Mouse (Mus musculus): ENCODE measurements around the gene Hoxb13. TPM values are rescaled to one million over a fixed set of nuclear protein-coding genes. Genes with fewer than 3 reads are reported as not detected.

Hoxb13 gene
- polyA plus RNA-seq, 1 experiment = 0.10 TPM

- H3K79me2 ChIP-seq (ENCODE audit: control insufficient read depth, insufficient read depth) = no peaks in the 10 kb centered on the region
- peaks cover 81% of the 10 kb centered on the region for H3K27me3 ChIP-seq (ENCODE audit: control insufficient read depth, insufficient read depth, insufficient read length)
- no peak overlapping the region for H3K4me2 ChIP-seq (ENCODE audit: low read depth)
- H3K4me3 ChIP-seq = no peak overlapping the region
- no peaks in the 10 kb centered on the region for H3K36me3 ChIP-seq (ENCODE audit: control insufficient read depth, insufficient read depth)
- no peak overlapping the region for H3ac ChIP-seq (ENCODE audit: control insufficient read depth, insufficient read length)
- TF ChIP-seq CEBPB (IDR thresholded peaks at IDR 0.05; ENCODE audit: insufficient read depth, poor library complexity, severe bottlenecking) (no peak), MAX (IDR thresholded peaks at IDR 0.05; ENCODE audit: low read depth) (no peak), POLR2AphosphoS2 (IDR thresholded peaks at IDR 0.05; ENCODE audit: insufficient read length, low read depth) (no peak), REST (IDR thresholded peaks at IDR 0.05; ENCODE audit: insufficient read depth, insufficient read length) (no peak), TCF3 (IDR thresholded peaks at IDR 0.05; ENCODE audit: insufficient read length, low read depth) (no peak), SRF (IDR thresholded peaks at IDR 0.05; ENCODE audit: control insufficient read depth, insufficient read length, low read depth) (no peak)
Observed at GRCm38 (mm10) chr11:96199181-96200086, 5.3 kb downstream of the Hoxb13 start.

DNA sequence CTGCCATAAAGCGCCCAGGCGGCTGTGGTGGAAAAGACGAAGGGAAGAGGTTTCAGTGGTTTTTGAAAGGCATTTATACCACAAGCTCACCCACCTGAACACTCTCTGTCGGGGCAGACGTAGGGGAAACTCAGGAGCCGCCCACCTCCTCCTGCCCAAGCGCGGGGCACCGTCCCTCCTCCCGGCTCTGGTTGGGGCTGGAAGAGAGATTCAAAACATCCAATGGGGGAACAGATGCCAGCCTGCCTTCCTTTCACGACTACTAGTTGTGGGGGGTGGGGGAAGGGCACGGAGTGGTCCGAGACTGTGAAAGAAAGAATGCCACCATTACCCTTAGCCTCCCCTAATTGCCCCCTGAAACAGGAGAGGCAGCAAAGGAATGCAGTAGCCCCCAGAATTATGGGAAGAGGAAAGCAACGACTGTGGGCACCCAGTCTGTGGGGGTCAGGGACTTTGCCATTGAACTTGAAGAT is 6.1 kb downstream of the Hoxb13 start:
- H3K36me3 ChIP-seq (ENCODE audit: control insufficient read depth, insufficient read depth) = no peaks in the 10 kb centered on the region
- H3K27me3 ChIP-seq (ENCODE audit: control insufficient read depth, insufficient read depth, insufficient read length) = peaks cover 74% of the 10 kb centered on the region
- TF ChIP-seq MAX (IDR thresholded peaks at IDR 0.05; ENCODE audit: low read depth) = no peak
- no peak for TF ChIP-seq MYOD1 (IDR thresholded peaks at IDR 0.05; ENCODE audit: control insufficient read depth in 1 of 3, insufficient read length in 2 of 3, low read depth in 2 of 3)
- TF ChIP-seq POLR2AphosphoS2 (IDR thresholded peaks at IDR 0.05; ENCODE audit: insufficient read length, low read depth) = no peak
- TF ChIP-seq SRF (IDR thresholded peaks at IDR 0.05; ENCODE audit: control insufficient read depth, insufficient read length, low read depth) = no peak
- TF ChIP-seq TCF3 (IDR thresholded peaks at IDR 0.05; ENCODE audit: insufficient read length, low read depth) = no peak
- no peak for TF ChIP-seq E2F4 (IDR thresholded peaks at IDR 0.05; ENCODE audit: insufficient read depth)
- no peak for TF ChIP-seq CEBPB (IDR thresholded peaks at IDR 0.05; ENCODE audit: insufficient read depth, poor library complexity, severe bottlenecking)
- no peak for TF ChIP-seq TCF12 (IDR thresholded peaks at IDR 0.05; ENCODE audit: insufficient read depth, poor library complexity, severe bottlenecking)
- TF ChIP-seq REST (IDR thresholded peaks at IDR 0.05; ENCODE audit: insufficient read depth, insufficient read length) = no peak
- TF ChIP-seq USF1 (IDR thresholded peaks at IDR 0.05; ENCODE audit: low read depth) = no peak
- TF ChIP-seq POLR2A (IDR thresholded peaks at IDR 0.05; ENCODE audit: insufficient read length, low read depth) = no peak
- no peaks in the 10 kb centered on the region for H3K79me2 ChIP-seq (ENCODE audit: control insufficient read depth, insufficient read depth)
- no peak overlapping the region for H3ac ChIP-seq (ENCODE audit: control insufficient read depth, insufficient read length)
- H3K4me2 ChIP-seq (ENCODE audit: low read depth) = no peak overlapping the region
- H3K4me3 ChIP-seq = no peak overlapping the region

GRCm38 (mm10) chr11:96201741-96202140 is 7.6 kb downstream of the Hoxb13 start:
- Histone ChIP-seq H3K4me3 (no peak overlapping the region), H3K4me2 (ENCODE audit: low read depth) (no peak overlapping the region), H3K79me2 (ENCODE audit: control insufficient read depth, insufficient read depth) (no peaks in the 10 kb centered on the region), H3ac (ENCODE audit: control insufficient read depth, insufficient read length) (no peak overlapping the region), H3K36me3 (ENCODE audit: control insufficient read depth, insufficient read depth) (no peaks in the 10 kb centered on the region), H3K27me3 (ENCODE audit: control insufficient read depth, insufficient read depth, insufficient read length) (peaks cover 63% of the 10 kb centered on the region)
- no peak for TF ChIP-seq SRF (IDR thresholded peaks at IDR 0.05; ENCODE audit: control insufficient read depth, insufficient read length, low read depth)
- no peak for TF ChIP-seq TCF12 (IDR thresholded peaks at IDR 0.05; ENCODE audit: insufficient read depth, poor library complexity, severe bottlenecking)

DNA sequence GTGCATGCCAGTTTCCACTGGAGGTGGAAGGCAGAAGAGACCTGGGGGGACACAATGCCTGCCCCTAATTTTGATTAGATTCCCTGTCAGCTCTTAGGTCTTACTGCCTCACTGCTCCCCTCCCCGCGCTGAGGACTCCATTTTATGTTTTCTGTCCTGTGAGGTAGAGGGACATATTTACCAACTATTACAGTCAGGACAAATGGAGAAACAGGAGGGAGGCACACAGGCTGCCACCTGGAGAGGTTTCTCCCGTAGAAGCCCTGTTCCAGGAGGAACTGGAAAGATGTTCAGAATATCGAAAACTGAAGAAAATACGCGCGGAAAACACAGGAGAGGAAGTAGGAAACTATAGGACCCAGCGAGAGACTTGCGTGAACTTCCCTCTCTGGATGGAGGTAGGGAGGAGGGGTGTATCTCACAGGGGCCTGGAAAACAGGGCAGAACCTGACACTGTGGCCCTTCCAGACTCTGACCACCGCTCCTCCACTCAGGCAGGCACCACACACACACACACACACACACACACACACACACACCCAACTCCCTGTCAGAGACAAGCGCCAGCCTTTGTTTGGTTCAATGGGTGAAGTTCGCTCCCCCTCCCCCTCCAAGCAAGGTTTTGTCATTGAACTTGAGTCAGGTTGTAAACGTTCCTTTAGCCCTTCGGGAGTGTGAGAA is 8.4 kb downstream of the Hoxb13 start:
- TF ChIP-seq TCF3 (IDR thresholded peaks at IDR 0.05; ENCODE audit: insufficient read length, low read depth) = no peak
- no peak for TF ChIP-seq USF1 (IDR thresholded peaks at IDR 0.05; ENCODE audit: low read depth)
- TF ChIP-seq POLR2A (IDR thresholded peaks at IDR 0.05; ENCODE audit: insufficient read length, low read depth) = no peak
- no peak for TF ChIP-seq E2F4 (IDR thresholded peaks at IDR 0.05; ENCODE audit: insufficient read depth)
- no peak for TF ChIP-seq MYOD1 (IDR thresholded peaks at IDR 0.05; ENCODE audit: control insufficient read depth in 1 of 3, insufficient read length in 2 of 3, low read depth in 2 of 3)
- TF ChIP-seq CEBPB (IDR thresholded peaks at IDR 0.05; ENCODE audit: insufficient read depth, poor library complexity, severe bottlenecking) = no peak
- no peak for TF ChIP-seq TCF12 (IDR thresholded peaks at IDR 0.05; ENCODE audit: insufficient read depth, poor library complexity, severe bottlenecking)
- TF ChIP-seq POLR2AphosphoS2 (IDR thresholded peaks at IDR 0.05; ENCODE audit: insufficient read length, low read depth) = no peak
- TF ChIP-seq MYOG (IDR thresholded peaks at IDR 0.05; ENCODE audit: control insufficient read depth in 1 of 3, insufficient read depth in 1 of 3, insufficient read length in 2 of 3, low read depth in 2 of 3) = no peak
- Histone ChIP-seq H3K27me3 (ENCODE audit: control insufficient read depth, insufficient read depth, insufficient read length) (peaks cover 61% of the 10 kb centered on the region), H3ac (ENCODE audit: control insufficient read depth, insufficient read length) (no peak overlapping the region), H3K4me3 (no peak overlapping the region), H3K4me2 (ENCODE audit: low read depth) (no peak overlapping the region), H3K79me2 (ENCODE audit: control insufficient read depth, insufficient read depth) (no peaks in the 10 kb centered on the region), H3K36me3 (ENCODE audit: control insufficient read depth, insufficient read depth) (no peaks in the 10 kb centered on the region)

Measured in myocyte (in vitro differentiated cells).